Mouse (Mus musculus) MEL (cell line): ENCODE results near the gene Rnase13.

Experiments used
- CTCF ChIP-seq, 3 experiments: IDR thresholded peaks in 2 of 3; conservative IDR thresholded peaks in 1 of 3; 2 replicates each; pipeline ENCODE4 v1.5.1; 2011 to 2012; ENCODE audit warnings: low read length in 3 of 3, low read depth in 2 of 3, mild to moderate bottlenecking in 2 of 3, improper control_type of control experiment in 1 of 3, inconsistent platforms in 1 of 3, mixed read lengths in 1 of 3, moderate library complexity in 1 of 3; ENCODE audit not compliant: control insufficient read depth in 1 of 3, insufficient read depth in 1 of 3, poor library complexity in 1 of 3, severe bottlenecking in 1 of 3
- ELF1 ChIP-seq: IDR thresholded peaks from 2 replicates; pipeline ENCODE4 v1.6.1; 2014; ENCODE audit warnings: low read depth, mild to moderate bottlenecking, inconsistent platforms, low read length, improper control_type of control experiment, moderate library complexity
- EP300 ChIP-seq, 2 experiments: IDR thresholded peaks; 2 replicates each; pipeline ENCODE4 v1.6.1; 2011; ENCODE audit warnings: improper control_type of control experiment in 2 of 2, low read length in 2 of 2, low read depth in 1 of 2, mild to moderate bottlenecking in 1 of 2
- GATA1 ChIP-seq: IDR thresholded peaks from 2 replicates; pipeline ENCODE4 v1.6.1; 2011; ENCODE audit warnings: low read depth, low read length, improper control_type of control experiment
- MAX ChIP-seq: IDR thresholded peaks from 2 replicates; pipeline ENCODE4 v1.6.1; 2011; ENCODE audit warnings: low read length, improper control_type of control experiment
- NRF1 ChIP-seq: IDR thresholded peaks from 2 replicates; pipeline ENCODE4 v1.6.1; 2014; ENCODE audit warnings: low read depth, mild to moderate bottlenecking, inconsistent platforms, low read length, improper control_type of control experiment, moderate library complexity; ENCODE audit not compliant: poor library complexity, insufficient read depth, severe bottlenecking
- RCOR1 ChIP-seq: IDR thresholded peaks from 2 replicates; pipeline ENCODE4 v1.6.1; 2012; ENCODE audit warnings: low read depth, mild to moderate bottlenecking, inconsistent platforms, low read length, improper control_type of control experiment
- SMC3 ChIP-seq: IDR thresholded peaks from 2 replicates; pipeline ENCODE4 v1.6.1; 2011; ENCODE audit warnings: low read depth, low read length, improper control_type of control experiment
- UBTF ChIP-seq: IDR thresholded peaks from 2 replicates; pipeline ENCODE4 v1.6.1; 2012; ENCODE audit warnings: low read depth, mild to moderate bottlenecking, inconsistent platforms, low read length, improper control_type of control experiment, moderate library complexity, borderline replicate concordance; ENCODE audit not compliant: insufficient read depth
- USF1 ChIP-seq: IDR thresholded peaks from 2 replicates; pipeline ENCODE4 v1.6.1; 2014; ENCODE audit warnings: low read depth, mild to moderate bottlenecking, inconsistent platforms, low read length, improper control_type of control experiment, moderate library complexity
- ZKSCAN1 ChIP-seq: IDR thresholded peaks from 2 replicates; pipeline ENCODE4 v1.6.1; 2012; ENCODE audit warnings: low read depth, mild to moderate bottlenecking, inconsistent platforms, low read length, improper control_type of control experiment, moderate library complexity
- ZMIZ1 ChIP-seq: IDR thresholded peaks from 2 replicates; pipeline ENCODE4 v1.6.1; 2012; ENCODE audit warnings: low read depth, mild to moderate bottlenecking, inconsistent platforms, low read length, improper control_type of control experiment, moderate library complexity
- ZNF384 ChIP-seq: IDR thresholded peaks from 2 replicates; pipeline ENCODE4 v1.6.1; 2012; ENCODE audit warnings: low read depth, mild to moderate bottlenecking, inconsistent platforms, low read length, improper control_type of control experiment

- no peak for TF ChIP-seq NRF1
- no peak for TF ChIP-seq CTCF (IDR thresholded peaks at IDR 0.05 in 2 of 3, conservative IDR thresholded peaks at IDR 0.05 in 1 of 3; ENCODE audit: control insufficient read depth in 1 of 3, insufficient read depth in 1 of 3, low read depth in 2 of 3, low read length in 3 of 3, poor library complexity in 1 of 3, severe bottlenecking in 1 of 3)
- no peak for TF ChIP-seq GATA1
- no peak for TF ChIP-seq ZKSCAN1
- TF ChIP-seq ZMIZ1 = no peak
- no peak for TF ChIP-seq UBTF
- no peak for TF ChIP-seq ZNF384
- no peak for TF ChIP-seq RCOR1
- no peak for TF ChIP-seq ELF1
- TF ChIP-seq MAX = no peak
- TF ChIP-seq SMC3 = no peak
- no peak for TF ChIP-seq USF1
- no peak for TF ChIP-seq EP300 (IDR thresholded peaks at IDR 0.05; ENCODE audit: low read depth in 1 of 2, low read length in 2 of 2)
Observed at GRCm38 (mm10) chr14:51903782-51904181, 18.8 kb downstream of the Rnase13 start.
